Mouse (Mus musculus) ES-Bruce4 (cell line): ENCODE results near the gene Mbd4. TPM values are rescaled to one million over a fixed set of nuclear protein-coding genes. Genes with fewer than 3 reads are reported as not detected.

Experiments
- H3K27ac ChIP-seq: 2 replicates; pipeline ENCODE4 v1.5.1; 2012; ENCODE audit warnings: low read length, inconsistent platforms; ENCODE audit not compliant: insufficient read depth
- H3K27me3 ChIP-seq: 2 replicates; pipeline ENCODE4 v1.6.1; 2012; ENCODE audit warnings: mild to moderate bottlenecking, low read length, inconsistent platforms; ENCODE audit not compliant: control insufficient read depth, poor library complexity, insufficient read depth, severe bottlenecking
- H3K36me3 ChIP-seq: 2 replicates; pipeline ENCODE4 v1.6.1; 2012; ENCODE audit warnings: inconsistent platforms, mild to moderate bottlenecking, low read length, moderate library complexity; ENCODE audit not compliant: control insufficient read depth, poor library complexity, insufficient read depth, severe bottlenecking
- H3K4me1 ChIP-seq: one replicate; pipeline ENCODE4 v1.8.1; 2011; ENCODE audit warnings: low read length; ENCODE audit not compliant: control insufficient read depth, insufficient read depth
- H3K4me3 ChIP-seq: 2 replicates; pipeline ENCODE4 v1.5.1; 2011; ENCODE audit warnings: low read depth, mild to moderate bottlenecking, low read length
- H3K9ac ChIP-seq: 2 replicates; pipeline ENCODE4 v1.6.1; 2012; ENCODE audit warnings: low read depth, mild to moderate bottlenecking, inconsistent platforms; ENCODE audit not compliant: poor library complexity, severe bottlenecking
- H3K9me3 ChIP-seq: replicated peaks from 2 replicates; pipeline ENCODE4 v1.6.1; 2012; ENCODE audit warnings: mild to moderate bottlenecking, low read length, inconsistent platforms; ENCODE audit not compliant: control insufficient read depth, poor library complexity, insufficient read depth, severe bottlenecking
- CTCF ChIP-seq: IDR thresholded peaks from one replicate; pipeline ENCODE4 v1.8.1; 2011; ENCODE audit warnings: low read depth, low read length
- EP300 ChIP-seq: IDR thresholded peaks from 2 replicates; pipeline ENCODE4 v1.6.1; 2011; ENCODE audit warnings: low read depth, low read length; ENCODE audit not compliant: insufficient read depth
- POLR2A ChIP-seq: IDR thresholded peaks from one replicate; pipeline ENCODE4 v1.8.1; 2011; ENCODE audit warnings: low read length; ENCODE audit not compliant: insufficient read depth
- polyA plus RNA-seq: library from polyadenylated mRNA; stranded (reverse); fragments of >200 nt; gene quantifications from 2 replicates; pipeline ENCODE4 v1.2.4, GENCODE M21; 2011; ENCODE audit warnings: low read depth; ENCODE audit not compliant: missing spikeins, insufficient read depth, insufficient read length

Gene Mbd4
- polyA plus RNA-seq, 1 experiment: 24.7 TPM

GRCm38 (mm10) chr6:115808196-115808487, 45.0 kb downstream of the Mbd4 start:
- TF ChIP-seq POLR2A: no peak
- no peak for TF ChIP-seq EP300
- TF ChIP-seq CTCF: no peak
- H3K27me3 ChIP-seq: no peaks in the 10 kb centered on the region
- peak overlapping the region; percentile 90 for H3K4me3 ChIP-seq
- H3K36me3 ChIP-seq: peaks cover 35% of the 10 kb centered on the region
- peak overlapping the region; percentile 95 for H3K9ac ChIP-seq
- peak overlapping the region; percentile 79 for H3K27ac ChIP-seq
- no peaks in the 10 kb centered on the region for H3K4me1 ChIP-seq
- H3K9me3 ChIP-seq: no peaks in the 10 kb centered on the region

DNA sequence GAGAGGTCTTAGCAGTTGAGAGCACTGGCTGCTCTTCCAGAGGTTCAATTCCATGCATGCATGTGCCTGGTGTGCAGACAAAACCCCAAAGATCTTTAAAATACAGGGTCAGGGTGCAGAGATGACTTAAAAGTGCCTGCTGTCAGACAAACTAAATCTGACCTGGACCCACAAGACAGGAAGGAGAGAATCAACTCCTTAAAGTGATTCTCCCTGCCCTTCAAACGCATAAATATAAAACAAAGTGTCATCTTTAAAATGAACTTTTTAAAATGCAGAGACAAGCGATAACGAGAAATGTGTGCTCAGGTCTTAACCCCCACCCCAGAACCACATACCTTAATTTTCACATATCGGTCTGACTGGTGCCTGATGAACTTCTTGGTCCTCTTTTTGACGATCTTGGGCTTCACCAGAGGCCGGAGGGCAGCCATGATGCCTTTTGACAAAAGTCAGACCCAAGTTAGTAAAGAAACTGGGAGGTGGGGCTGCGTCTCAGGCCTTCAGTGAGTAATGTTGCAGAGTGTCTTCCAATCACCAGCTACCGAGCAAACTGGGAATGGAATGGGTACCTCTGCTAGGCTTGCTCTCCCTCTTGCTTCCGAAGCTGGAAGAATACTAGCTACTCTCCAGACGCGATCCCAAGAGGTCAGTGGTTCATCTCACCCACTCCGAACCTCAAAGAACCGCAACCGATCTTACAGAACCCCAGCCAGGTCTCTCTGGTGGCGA, 45.5 kb downstream of the Mbd4 start:
- no peak for TF ChIP-seq POLR2A
- Histone ChIP-seq H3K4me1 (no peaks in the 10 kb centered on the region), H3K9ac (peak overlapping the region; percentile 95), H3K27me3 (no peaks in the 10 kb centered on the region), H3K36me3 (peaks cover 35% of the 10 kb centered on the region), H3K9me3 (no peaks in the 10 kb centered on the region), H3K4me3 (peak overlapping the region; percentile 90), H3K27ac (peak overlapping the region; percentile 79)

DNA sequence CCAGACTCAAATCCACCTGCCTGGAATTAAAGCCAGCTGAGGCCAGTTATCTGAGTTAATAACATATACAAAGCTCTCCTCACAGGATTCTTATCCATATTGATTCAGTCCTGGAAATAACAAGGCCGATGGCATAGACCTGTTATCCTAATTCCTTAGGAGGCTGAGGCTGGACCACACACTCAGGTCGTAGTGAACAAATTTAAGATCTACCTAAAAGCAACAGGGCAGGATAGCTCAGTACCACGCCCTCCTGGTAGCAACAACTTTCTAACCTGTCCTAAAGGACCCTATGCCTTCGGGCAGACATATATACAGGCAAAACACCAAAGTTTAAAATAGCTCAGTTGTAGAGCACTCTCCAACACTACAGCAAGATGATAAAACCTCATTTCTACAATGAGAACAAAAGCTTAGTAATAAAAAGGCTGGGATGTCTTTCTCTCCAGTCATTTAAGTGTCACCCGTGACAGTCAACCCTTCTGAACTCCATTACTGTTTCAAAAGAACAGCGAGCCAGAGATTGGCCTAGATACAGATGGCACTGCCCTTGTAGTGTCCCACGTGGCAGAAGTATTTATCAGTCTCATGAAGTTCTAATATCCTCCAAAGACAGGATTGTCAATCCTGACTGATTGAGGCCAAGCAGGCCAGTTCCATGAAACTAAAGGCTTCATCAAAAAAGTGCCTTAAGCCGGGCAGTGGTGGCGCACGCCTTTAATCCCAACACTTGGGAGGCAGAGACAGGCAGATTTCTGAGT, 48.6 kb downstream of the Mbd4 start:
- H3K9ac ChIP-seq: no peak overlapping the region
- TF ChIP-seq EP300 (no peak), CTCF (no peak), POLR2A (no peak)
- H3K4me1 ChIP-seq: no peaks in the 10 kb centered on the region
- no peak overlapping the region for H3K4me3 ChIP-seq
- no peaks in the 10 kb centered on the region for H3K9me3 ChIP-seq
- H3K27ac ChIP-seq: no peak overlapping the region
- peaks cover 41% of the 10 kb centered on the region for H3K36me3 ChIP-seq
- no peaks in the 10 kb centered on the region for H3K27me3 ChIP-seq

DNA sequence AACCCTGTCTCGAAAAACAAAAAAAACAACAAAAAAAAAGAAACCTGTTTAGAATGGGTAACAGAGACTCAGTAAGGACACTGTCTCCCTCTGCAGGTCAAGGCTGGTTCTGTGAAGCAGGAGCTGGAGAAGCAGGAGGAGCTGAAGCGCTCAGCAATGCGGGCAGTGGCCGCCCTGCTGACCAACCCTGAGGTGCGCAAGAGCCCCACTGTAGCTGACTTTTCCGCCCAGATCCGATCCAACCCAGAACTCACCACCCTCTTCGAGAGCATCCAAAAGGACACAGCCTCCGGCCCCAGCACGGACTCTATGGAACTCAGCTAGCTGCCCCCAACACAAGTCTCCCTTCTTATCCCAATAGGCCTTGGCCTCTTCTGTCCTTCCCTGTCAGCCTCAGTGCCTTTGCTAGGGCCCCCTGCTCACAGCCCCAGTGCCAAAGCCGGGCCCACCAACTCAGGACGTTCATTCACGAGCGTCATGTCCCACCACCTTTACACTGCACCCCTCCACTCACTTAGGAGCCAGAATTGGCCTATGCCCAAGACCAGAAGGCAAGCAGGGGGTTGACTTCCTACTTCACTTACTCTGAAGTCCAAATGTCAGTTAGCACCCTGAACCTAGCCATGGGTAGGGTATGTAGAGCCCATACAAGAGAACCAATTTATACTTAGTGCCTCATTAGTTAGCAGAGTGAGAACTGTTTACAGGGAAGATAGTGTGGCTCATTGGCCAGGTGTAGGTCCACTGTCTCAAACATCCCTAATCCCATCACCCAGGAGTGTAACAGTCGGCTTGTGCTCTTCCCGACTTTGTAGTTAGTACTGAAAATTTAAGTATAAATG, 49.4 kb downstream of the Mbd4 start:
- no peak for TF ChIP-seq POLR2A
- peak; percentile 64 for TF ChIP-seq CTCF
- H3K27ac ChIP-seq: peak overlapping the region; percentile 18; the same call in 1 of the 2 replicates
- no peaks in the 10 kb centered on the region for H3K4me1 ChIP-seq
- H3K9me3 ChIP-seq: no peaks in the 10 kb centered on the region
- peaks cover 41% of the 10 kb centered on the region for H3K36me3 ChIP-seq
- no peak overlapping the region for H3K4me3 ChIP-seq
- H3K27me3 ChIP-seq: no peaks in the 10 kb centered on the region
- no peak overlapping the region for H3K9ac ChIP-seq

DNA sequence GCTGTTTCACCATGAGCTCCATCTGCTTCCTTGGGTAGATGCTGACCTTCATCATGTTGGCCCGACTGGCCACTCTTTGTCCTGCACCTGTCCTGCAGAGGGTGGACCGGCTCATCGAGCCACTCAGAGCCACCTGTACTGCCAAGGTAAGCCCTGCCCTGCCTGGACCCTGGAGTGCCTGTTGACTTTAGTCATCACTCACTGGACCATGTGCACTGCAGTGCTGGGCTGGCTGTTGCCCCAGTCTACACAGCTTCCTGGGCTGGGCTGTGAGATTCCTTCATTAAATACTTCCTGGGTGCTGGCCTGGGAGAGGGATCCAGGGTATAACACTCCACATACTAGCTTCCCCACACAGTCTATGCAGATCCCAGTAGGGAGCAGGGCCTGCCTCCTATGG, 51.4 kb downstream of the Mbd4 start:
- TF ChIP-seq EP300 (no peak), POLR2A (no peak), CTCF (no peak)
- Histone ChIP-seq H3K27me3 (no peaks in the 10 kb centered on the region), H3K9me3 (no peaks in the 10 kb centered on the region), H3K9ac (no peak overlapping the region), H3K4me1 (no peaks in the 10 kb centered on the region), H3K27ac (no peak overlapping the region), H3K4me3 (no peak overlapping the region), H3K36me3 (peaks cover 29% of the 10 kb centered on the region)
